Mouse (Mus musculus) ES-E14 (cell line): ENCODE data around the gene Amt. TPM values are rescaled to one million over a fixed set of nuclear protein-coding genes. Genes with fewer than 3 reads are reported as not detected.

Experiments
- DNase-seq: peaks from one replicate; pipeline ENCODE4 v3.0.0-alpha.2; 2013; ENCODE audit warnings: low read depth, low spot score
- H3K27ac ChIP-seq: 2 replicates; pipeline ENCODE4 v1.5.1; 2012; ENCODE audit warnings: low read depth, mild to moderate bottlenecking, low read length, moderate library complexity, mixed read lengths; ENCODE audit not compliant: poor library complexity, insufficient read depth, severe bottlenecking
- H3K36me3 ChIP-seq: 2 replicates; pipeline ENCODE4 v1.6.1; 2012; ENCODE audit warnings: mild to moderate bottlenecking, low read length, moderate library complexity, mixed read lengths; ENCODE audit not compliant: control insufficient read depth, poor library complexity, insufficient read depth, severe bottlenecking
- H3K4me1 ChIP-seq, 2 experiments: fragments of 150-350 bp in 1 of 2; sonication (generic) in 1 of 2; 2 replicates each; pipeline ENCODE4 v1.6.1; 2012; ENCODE audit warnings: low read length in 2 of 2, mild to moderate bottlenecking in 1 of 2, mixed read lengths in 1 of 2; ENCODE audit not compliant: control insufficient read depth in 2 of 2, insufficient read depth in 2 of 2, poor library complexity in 1 of 2
- H3K4me3 ChIP-seq, 2 experiments: fragments of 150-350 bp in 1 of 2; sonication (generic) in 1 of 2; 2 replicates each; pipeline ENCODE4 v1.5.1; 2012; ENCODE audit warnings: low read length in 2 of 2, low read depth in 1 of 2, mild to moderate bottlenecking in 1 of 2, mixed read lengths in 1 of 2; ENCODE audit not compliant: insufficient read depth in 1 of 2, poor library complexity in 1 of 2, severe bottlenecking in 1 of 2
- H3K9ac ChIP-seq: 2 replicates; pipeline ENCODE4 v1.6.1; 2012; ENCODE audit warnings: low read depth, mild to moderate bottlenecking, low read length, mixed read lengths; ENCODE audit not compliant: poor library complexity, insufficient read depth, severe bottlenecking
- H3K9me3 ChIP-seq: fragments of 150-350 bp; sonication (generic); 2 replicates; pipeline ENCODE4 v1.6.1; 2012; ENCODE audit warnings: low read depth, mild to moderate bottlenecking, low read length; ENCODE audit not compliant: control insufficient read depth, insufficient read depth
- CHD2 ChIP-seq: IDR thresholded peaks from 2 replicates; pipeline ENCODE4 v1.6.1; 2014; ENCODE audit warnings: mild to moderate bottlenecking, low read depth, low read length, inconsistent platforms
- HCFC1 ChIP-seq: IDR thresholded peaks from 2 replicates; pipeline ENCODE4 v1.6.1; 2012; ENCODE audit warnings: low read length, inconsistent platforms, borderline replicate concordance; ENCODE audit not compliant: insufficient read depth
- MAFK ChIP-seq: IDR thresholded peaks from 2 replicates; pipeline ENCODE4 v1.6.1; 2014; ENCODE audit warnings: mild to moderate bottlenecking, low read depth, low read length, inconsistent platforms; ENCODE audit not compliant: insufficient read depth
- ZC3H11A ChIP-seq: IDR thresholded peaks from 2 replicates; pipeline ENCODE4 v1.6.1; 2012; ENCODE audit warnings: low read depth, mild to moderate bottlenecking, inconsistent platforms, low read length, borderline replicate concordance
- ZNF384 ChIP-seq: IDR thresholded peaks from 2 replicates; pipeline ENCODE4 v1.6.1; 2012; ENCODE audit warnings: low read depth, low read length, inconsistent platforms
- in situ Hi-C, 2 experiments: fragments of 600-800 bp; cut with MboI; formaldehyde crosslinking; loops; one replicate each; pipeline ENCODE4 v1.15.1; 2025; ENCODE audit warnings: low sequenced_read_pairs in 2 of 2, inconsistent platforms in 1 of 2; ENCODE audit not compliant: unreplicated experiment in 2 of 2
- total RNA-seq: library from RNA; depleted of rRNA; stranded (reverse); fragments of 300-350 nt; gene quantifications from 2 replicates; pipeline ENCODE4 v1.2.3, GENCODE M21; 2012

Gene Amt
- total RNA-seq, 1 experiment, result 63.9 TPM

DNA sequence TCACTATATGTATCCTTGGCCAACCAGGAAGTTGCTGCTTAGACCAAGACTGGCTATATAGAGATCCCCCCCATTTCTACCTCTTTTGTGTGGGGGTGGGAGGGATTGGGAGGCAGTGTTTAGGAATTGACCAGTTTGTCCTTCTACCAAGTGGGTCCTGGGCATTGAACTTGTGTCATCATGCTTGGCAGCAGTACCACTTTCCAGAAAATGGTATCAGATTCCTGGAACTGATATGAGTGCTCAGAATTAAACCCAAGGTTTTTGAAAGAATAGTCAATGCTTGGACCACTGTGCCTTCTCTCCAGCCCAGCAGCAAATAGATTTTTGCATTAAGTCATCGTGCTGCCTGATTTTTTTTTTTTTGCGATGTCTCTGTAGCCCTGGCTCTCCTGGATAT is 29.2 kb downstream of the Amt start:
- in situ Hi-C loops, result no loop called here
- no peak for DNase-seq
- H3K27ac ChIP-seq, result no peak overlapping the region
- H3K4me3 ChIP-seq, result no peak overlapping the region
- no peak overlapping the region for H3K9ac ChIP-seq
- peaks cover 0 to 3% of the 10 kb centered on the region in 2 experiments; a peak in 1 of 4 replicates for H3K4me1 ChIP-seq
- peaks cover 18% of the 10 kb centered on the region for H3K36me3 ChIP-seq
- no peaks in the 10 kb centered on the region for H3K9me3 ChIP-seq
- TF ChIP-seq ZC3H11A, result no peak
- no peak for TF ChIP-seq HCFC1

DNA sequence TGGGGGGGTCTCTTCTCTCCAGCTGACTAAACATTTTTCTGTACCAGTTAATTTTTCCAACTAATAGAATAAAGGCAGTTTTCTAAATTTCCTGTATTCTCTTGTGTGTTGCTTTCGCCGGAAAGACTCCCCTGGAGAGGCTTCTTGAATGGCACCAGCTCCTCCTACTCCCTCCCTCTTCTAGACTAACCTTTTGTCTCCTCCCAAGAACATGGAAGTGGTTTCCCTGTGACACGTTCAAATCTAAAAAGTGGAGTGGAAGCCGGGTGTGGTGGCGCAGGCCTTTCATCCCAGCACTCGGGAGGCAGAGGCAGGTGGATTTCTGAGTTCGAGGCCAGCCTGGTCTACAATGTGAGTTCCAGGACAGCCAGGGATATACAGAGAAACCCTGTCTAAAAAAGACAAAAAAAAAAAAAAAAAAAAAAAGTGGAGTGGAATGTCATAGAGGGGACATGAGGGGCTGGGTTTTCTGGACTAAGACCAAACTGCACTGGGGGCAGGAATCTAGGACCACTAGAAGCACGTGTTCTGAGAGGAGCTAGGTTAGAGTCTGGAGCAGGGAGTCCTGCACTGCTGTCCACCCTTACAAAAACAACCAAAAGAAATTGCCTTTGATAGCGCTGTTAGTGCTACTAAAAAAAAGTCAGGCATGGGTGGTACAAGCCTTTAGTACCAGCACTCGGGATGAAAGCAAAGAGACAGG is 41.3 kb downstream of the Amt start:
- Histone ChIP-seq H3K9me3 (no peaks in the 10 kb centered on the region), H3K4me3 (peak overlapping the region; percentile 26 to 95; a peak in 2 of 4 replicates), H3K27ac (peak overlapping the region; percentile 96), H3K36me3 (peaks cover 26% of the 10 kb centered on the region), H3K4me1 (peaks cover 0 to 2% of the 10 kb centered on the region in 2 experiments; a peak in 1 of 4 replicates), H3K9ac (peak overlapping the region; percentile 13; the same call in 1 of the 2 replicates)
- DNase-seq, result no peak
- in situ Hi-C loops, result no loop called here
- TF ChIP-seq ZNF384 (peak; percentile 56; the same call in 1 of the 2 replicates), CHD2 (no peak), HCFC1 (no peak), ZC3H11A (no peak), MAFK (no peak)

DNA sequence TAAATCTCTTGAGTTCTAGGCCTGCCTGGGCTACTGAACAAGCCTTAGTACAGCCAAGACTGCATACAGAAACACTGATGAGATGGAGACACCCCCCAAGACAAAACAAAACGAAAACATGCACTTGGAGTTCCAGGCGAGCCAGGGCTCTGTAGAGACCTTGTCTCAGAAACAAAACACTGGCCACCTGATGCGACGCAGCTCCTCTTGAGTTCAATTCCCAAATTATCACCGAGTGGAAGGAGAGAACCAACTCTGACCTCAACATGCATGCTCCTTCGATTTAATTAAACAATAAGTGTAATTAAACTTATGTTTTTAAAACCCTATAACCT is 41.9 kb downstream of the Amt start:
- DNase-seq, result no peak
- no peak for TF ChIP-seq CHD2
- no peak for TF ChIP-seq ZNF384
- TF ChIP-seq HCFC1, result no peak
- TF ChIP-seq ZC3H11A, result no peak
- TF ChIP-seq MAFK, result no peak
- no peaks in the 10 kb centered on the region for H3K9me3 ChIP-seq
- peak overlapping the region; percentile 96 for H3K27ac ChIP-seq
- H3K36me3 ChIP-seq, result peaks cover 23% of the 10 kb centered on the region
- H3K4me1 ChIP-seq, result peaks cover 0 to 2% of the 10 kb centered on the region in 2 experiments; a peak in 1 of 4 replicates
- H3K9ac ChIP-seq, result peak overlapping the region; percentile 13; the same call in 1 of the 2 replicates
- H3K4me3 ChIP-seq, result peak overlapping the region; percentile 26 to 95
- in situ Hi-C loops, result no loop called here

DNA sequence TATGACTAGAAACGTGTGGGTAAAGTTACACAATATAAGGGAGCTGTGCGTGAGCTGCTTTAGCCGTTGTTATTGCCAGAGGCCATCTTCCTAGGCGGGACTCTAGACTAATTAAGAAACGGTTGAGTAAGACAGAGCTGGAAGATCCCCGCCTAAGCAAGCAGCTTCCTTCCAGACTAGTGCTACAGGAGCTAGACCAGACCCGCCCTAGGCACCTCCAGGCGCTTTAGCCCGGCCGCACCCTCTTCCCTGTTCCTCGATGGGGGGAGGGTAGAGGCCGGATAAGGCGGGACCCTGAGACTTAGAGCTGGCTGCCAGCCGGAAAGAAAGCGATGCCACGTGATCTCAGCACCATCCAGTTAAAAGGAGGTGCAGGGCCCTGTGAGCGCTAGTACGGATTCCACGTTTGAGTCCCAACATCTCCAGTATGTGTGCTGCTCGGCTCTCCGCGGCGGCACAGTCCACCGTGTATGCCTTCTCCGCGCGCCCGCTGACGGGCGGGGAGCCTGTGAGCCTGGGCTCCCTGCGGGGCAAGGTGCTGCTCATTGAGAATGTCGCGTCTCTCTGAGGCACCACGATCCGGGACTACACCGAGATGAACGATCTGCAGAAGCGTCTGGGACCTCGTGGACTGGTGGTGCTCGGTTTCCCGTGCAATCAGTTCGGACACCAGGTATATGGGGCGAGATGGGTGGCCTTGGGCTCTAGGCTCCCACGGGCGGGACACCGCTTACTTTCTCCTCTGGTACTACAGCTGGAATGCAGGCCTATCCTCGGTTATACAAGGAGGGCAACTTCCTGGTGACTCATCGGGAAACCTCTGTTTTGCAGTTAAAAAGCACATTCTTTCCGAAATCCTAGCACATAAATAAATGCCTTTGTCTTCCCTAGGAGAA is 42.5 kb downstream of the Amt start, which contains the start of gene Gpx1:
Gpx1 (plus strand) TSS at position 18 of the 896 bp plus-strand sequence.
- H3K27ac ChIP-seq, result peak within 1 kb of the TSS; percentile 96
- peaks cover 21% of the 10 kb centered on the region for H3K36me3 ChIP-seq
- no peak for TF ChIP-seq CHD2
- TF ChIP-seq MAFK, result no peak
- no peak for TF ChIP-seq HCFC1
- TF ChIP-seq ZNF384, result no peak
- in situ Hi-C loops, result no loop called here
- H3K4me3 ChIP-seq, result peak within 1 kb of the TSS; percentile 86 to 95
- peaks cover 0 to 2% of the 10 kb centered on the region in 2 experiments; a peak in 1 of 4 replicates for H3K4me1 ChIP-seq
- peak within 1 kb of the TSS; percentile 92 for H3K9ac ChIP-seq
- no peaks in the 10 kb centered on the region for H3K9me3 ChIP-seq
- DNase-seq, result peak; percentile 98
